Mouse (Mus musculus) midbrain, postnatal 0 days (tissue): ENCODE data around the gene Pak3. TPM values are rescaled to one million over a fixed set of nuclear protein-coding genes. Genes with fewer than 3 reads are reported as not detected.

Experiments used
- ATAC-seq: fragments of 200-750 bp; cut with Nextera tagmentation; 2 replicates; pipeline ENCODE4 v1.8.0; 2017; ENCODE audit warnings: moderate number of reproducible peaks, mild to moderate bottlenecking, moderate TSS enrichment, moderate library complexity; ENCODE audit not compliant: low FRiP score
- DNase-seq: peaks from one replicate; pipeline ENCODE4 v3.0.0-alpha.2; 2015; ENCODE audit warnings: low spot score
- H3K27ac ChIP-seq: fragments of 300-500 bp; sonication (generic); 2 replicates; pipeline ENCODE4 v1.5.1; 2014; ENCODE audit warnings: low read depth, mild to moderate bottlenecking, low read length, mixed read lengths
- H3K27me3 ChIP-seq: fragments of 300-500 bp; sonication (generic); 2 replicates; pipeline ENCODE4 v1.6.1; 2014; ENCODE audit warnings: low read length, control low read depth, mixed read lengths; ENCODE audit not compliant: insufficient read depth
- H3K36me3 ChIP-seq: fragments of 300-500 bp; sonication (generic); 2 replicates; pipeline ENCODE4 v1.6.1; 2014; ENCODE audit warnings: low read length, control low read depth, mixed read lengths; ENCODE audit not compliant: insufficient read depth
- H3K4me1 ChIP-seq: fragments of 300-500 bp; sonication (generic); 2 replicates; pipeline ENCODE4 v1.6.1; 2014; ENCODE audit warnings: mild to moderate bottlenecking, control low read depth, antibody characterized with exemption, low read length, mixed read lengths; ENCODE audit not compliant: insufficient read depth
- H3K4me2 ChIP-seq: fragments of 300-500 bp; sonication (generic); 2 replicates; pipeline ENCODE4 v1.6.1; 2014; ENCODE audit warnings: low read depth, mild to moderate bottlenecking, low read length, mixed read lengths; ENCODE audit not compliant: poor library complexity, severe bottlenecking
- H3K4me3 ChIP-seq: fragments of 300-500 bp; sonication (generic); 2 replicates; pipeline ENCODE4 v1.5.1; 2014; ENCODE audit warnings: low read depth, mild to moderate bottlenecking, low read length, moderate library complexity
- H3K9ac ChIP-seq: fragments of 300-500 bp; sonication (generic); replicated peaks from 2 replicates; pipeline ENCODE4 v1.6.1; 2014; ENCODE audit warnings: mild to moderate bottlenecking, low read length, moderate library complexity, mixed read lengths; ENCODE audit not compliant: poor library complexity, severe bottlenecking
- H3K9me3 ChIP-seq: fragments of 300-500 bp; sonication (generic); 2 replicates; pipeline ENCODE4 v1.6.1; 2016; ENCODE audit warnings: low read length, control low read depth
- CTCF ChIP-seq: IDR thresholded peaks from 2 replicates; pipeline ENCODE4 v1.5.1; 2016; ENCODE audit warnings: antibody characterized with exemption, mild to moderate bottlenecking
- WGBS: fragments of 180-500 bp; shearing (Covaris S2); extraction: QIAGEN DNeasy Blood & Tissue Kit; methylation state at CpG from one replicate; pipeline ENCODE4 v1.1.7; 2014; 5-methylcytosine and 5-hydroxymethylcytosine counted together
- polyA plus RNA-seq: library from polyadenylated mRNA; unstranded; fragments of >200 nt; fragmentation: Nextera tagmentation; extraction: Ambion mirVana; gene quantifications from 2 replicates; pipeline ENCODE4 v1.2.1, GENCODE M21; 2015
- total RNA-seq: library from RNA; depleted of rRNA; stranded (reverse); fragments of >200 nt; gene quantifications from 2 replicates; pipeline ENCODE4 v1.2.3, GENCODE M21; 2014

The Pak3 gene
- total and polyA plus RNA-seq, 2 experiments from 2014 or later = 286 to 348 TPM

- no peaks in the 10 kb centered on the region for H3K27me3 ChIP-seq
- no peak overlapping the region for H3K9ac ChIP-seq
- H3K36me3 ChIP-seq = no peaks in the 10 kb centered on the region
- H3K4me3 ChIP-seq = no peak overlapping the region
- no peaks in the 10 kb centered on the region for H3K4me1 ChIP-seq
- TF ChIP-seq CTCF = no peak
- H3K9me3 ChIP-seq = no peaks in the 10 kb centered on the region
- ATAC-seq (no peak), DNase-seq (no peak)
- no peak overlapping the region for H3K27ac ChIP-seq
- 82% methylated on average over 2 of the region's 2 CpGs for WGBS
- H3K4me2 ChIP-seq = no peak overlapping the region
These were observed 61.5 kb downstream of the Pak3 start for GRCm38 (mm10) chrX:143579925-143580324.

GRCm38 (mm10) chrX:143580458-143580959 is 62.1 kb downstream of the Pak3 start:
- 50% methylated on average over 2 of the region's 2 CpGs for WGBS
- ATAC-seq (no peak), DNase-seq (no peak)
- Histone ChIP-seq H3K4me1 (no peaks in the 10 kb centered on the region), H3K9ac (no peak overlapping the region), H3K27ac (no peak overlapping the region), H3K9me3 (no peaks in the 10 kb centered on the region), H3K36me3 (no peaks in the 10 kb centered on the region), H3K27me3 (no peaks in the 10 kb centered on the region), H3K4me3 (no peak overlapping the region), H3K4me2 (no peak overlapping the region)
- no peak for TF ChIP-seq CTCF

GRCm38 (mm10) chrX:143606877-143607449 is 88.6 kb downstream of the Pak3 start:
- DNase-seq (peak; percentile 5), ATAC-seq (no peak)
- Histone ChIP-seq H3K27me3 (no peaks in the 10 kb centered on the region), H3K36me3 (no peaks in the 10 kb centered on the region), H3K4me1 (no peaks in the 10 kb centered on the region), H3K4me3 (no peak overlapping the region), H3K27ac (no peak overlapping the region), H3K9ac (no peak overlapping the region), H3K4me2 (no peak overlapping the region), H3K9me3 (no peaks in the 10 kb centered on the region)
- 39% methylated on average over 5 of the region's 5 CpGs for WGBS
- no peak for TF ChIP-seq CTCF

GRCm38 (mm10) chrX:143618734-143619133 is 100.3 kb downstream of the Pak3 start:
- peak; percentile 69 for DNase-seq
- TF ChIP-seq CTCF = no peak
- no peak overlapping the region for H3K9ac ChIP-seq
- no peaks in the 10 kb centered on the region for H3K36me3 ChIP-seq
- 16% methylated on average over 4 of the region's 4 CpGs for WGBS
- ATAC-seq = peak; percentile 69; the same call in 1 of the 2 replicates
- no peak overlapping the region for H3K4me2 ChIP-seq
- no peaks in the 10 kb centered on the region for H3K27me3 ChIP-seq
- no peaks in the 10 kb centered on the region for H3K9me3 ChIP-seq
- no peak overlapping the region for H3K27ac ChIP-seq
- H3K4me3 ChIP-seq = no peak overlapping the region
- no peaks in the 10 kb centered on the region for H3K4me1 ChIP-seq

GRCm38 (mm10) chrX:143627767-143628166 is 109.4 kb downstream of the Pak3 start:
- Histone ChIP-seq H3K4me1 (no peaks in the 10 kb centered on the region), H3K27ac (no peak overlapping the region), H3K4me3 (no peak overlapping the region), H3K4me2 (no peak overlapping the region), H3K36me3 (no peaks in the 10 kb centered on the region), H3K9me3 (no peaks in the 10 kb centered on the region), H3K27me3 (no peaks in the 10 kb centered on the region), H3K9ac (no peak overlapping the region)
- TF ChIP-seq CTCF = no peak
- no peak for DNase-seq
- WGBS = 80% methylated on average over 5 of the region's 5 CpGs
- ATAC-seq = no peak

GRCm38 (mm10) chrX:143643936-143644335 is 125.5 kb downstream of the Pak3 start:
- ATAC-seq (no peak), DNase-seq (no peak)
- H3K27me3 ChIP-seq = no peaks in the 10 kb centered on the region
- no peak overlapping the region for H3K9ac ChIP-seq
- no peaks in the 10 kb centered on the region for H3K9me3 ChIP-seq
- H3K36me3 ChIP-seq = no peaks in the 10 kb centered on the region
- WGBS = 56% methylated on average over 2 of the region's 2 CpGs
- TF ChIP-seq CTCF = no peak
- H3K4me3 ChIP-seq = no peak overlapping the region
- no peaks in the 10 kb centered on the region for H3K4me1 ChIP-seq
- H3K27ac ChIP-seq = no peak overlapping the region
- no peak overlapping the region for H3K4me2 ChIP-seq
